Mouse (Mus musculus) kidney, embryonic 15.5 days (tissue): ENCODE data around the gene Olfr633. TPM values are rescaled to one million over a fixed set of nuclear protein-coding genes. Genes with fewer than 3 reads are reported as not detected.

Experiments
- polyA plus RNA-seq: library from polyadenylated mRNA; unstranded; fragments of >200 nt; fragmentation: Nextera tagmentation; extraction: Ambion mirVana; gene quantifications from 2 replicates; pipeline ENCODE4 v1.2.1, GENCODE M21; 2015

The Olfr633 gene
- polyA plus RNA-seq, 1 experiment from 2014 or later = not detected

Other genes starting within 250 kb of the Olfr633 start
- not detected in 2 replicates for gene Olfr243, start 229.8 kb upstream of the Olfr633 start, polyA plus RNA-seq
- gene Olfr628, start 214.1 kb upstream of the Olfr633 start, polyA plus RNA-seq = not detected in 2 replicates
- gene Olfr629, start 199.5 kb upstream of the Olfr633 start, polyA plus RNA-seq = not detected in 2 replicates
- not detected in 2 replicates for gene Olfr630, start 187.1 kb upstream of the Olfr633 start, polyA plus RNA-seq
- not detected in 2 replicates for gene Olfr69, start 172.8 kb upstream of the Olfr633 start, polyA plus RNA-seq
- gene Olfr68, start 164.7 kb upstream of the Olfr633 start, polyA plus RNA-seq = not detected in 2 replicates
- not detected in 2 replicates for gene Olfr67, start 152.6 kb upstream of the Olfr633 start, polyA plus RNA-seq
- gene Hbb-bt, start 130.4 kb upstream of the Olfr633 start, polyA plus RNA-seq = 2,879 and 3,105 TPM in 2 replicates
- 7,996 and 8,703 TPM in 2 replicates for gene Hbb-bs, start 116.3 kb upstream of the Olfr633 start, polyA plus RNA-seq
- not detected in 2 replicates for gene Hbb-bh2, start 103.9 kb upstream of the Olfr633 start, polyA plus RNA-seq
- 1.8 and 2.3 TPM in 2 replicates for gene Hbb-bh1, start 101.3 kb upstream of the Olfr633 start, polyA plus RNA-seq
- gene Hbb-y, start 91.2 kb upstream of the Olfr633 start, polyA plus RNA-seq = 188 and 278 TPM in 2 replicates
- gene Olfr66, start 58.2 kb upstream of the Olfr633 start, polyA plus RNA-seq = not detected in 2 replicates
- not detected in 2 replicates for gene Olfr64, start 50.0 kb upstream of the Olfr633 start, polyA plus RNA-seq
- gene Olfr65, start 41.0 kb upstream of the Olfr633 start, polyA plus RNA-seq = not detected in 2 replicates
- gene Olfr631, start 15.6 kb upstream of the Olfr633 start, polyA plus RNA-seq = not detected in 2 replicates
- not detected in 2 replicates for gene Olfr632, start 10.1 kb upstream of the Olfr633 start, polyA plus RNA-seq
- not detected in 2 replicates for gene Olfr635, start 26.7 kb downstream of the Olfr633 start, polyA plus RNA-seq
- not detected in 2 replicates for gene Olfr638, start 54.3 kb downstream of the Olfr633 start, polyA plus RNA-seq
- gene Olfr639, start 72.9 kb downstream of the Olfr633 start, polyA plus RNA-seq = 0.03 TPM in 1 of 2 replicates, not detected in the other
- gene Olfr640, start 81.1 kb downstream of the Olfr633 start, polyA plus RNA-seq = not detected in 2 replicates
- gene Olfr641, start 91.0 kb downstream of the Olfr633 start, polyA plus RNA-seq = not detected in 2 replicates
- gene Olfr642, start 108.2 kb downstream of the Olfr633 start, polyA plus RNA-seq = not detected in 2 replicates
- not detected in 2 replicates for gene 4930516K23Rik, start 117.0 kb downstream of the Olfr633 start, polyA plus RNA-seq
- not detected in 2 replicates for gene Olfr644, start 127.4 kb downstream of the Olfr633 start, polyA plus RNA-seq
- gene Olfr645, start 141.0 kb downstream of the Olfr633 start, polyA plus RNA-seq = not detected in 2 replicates
- gene Olfr646, start 160.4 kb downstream of the Olfr633 start, polyA plus RNA-seq = not detected in 2 replicates
- not detected in 2 replicates for gene Ubqln5, start 185.4 kb downstream of the Olfr633 start, polyA plus RNA-seq
- gene Olfr643, start 193.0 kb downstream of the Olfr633 start, polyA plus RNA-seq = not detected in 2 replicates
- not detected in 2 replicates for gene Ubqln3, start 198.8 kb downstream of the Olfr633 start, polyA plus RNA-seq
- gene Ubqlnl, start 206.1 kb downstream of the Olfr633 start, polyA plus RNA-seq = not detected in 2 replicates
- not detected in 2 replicates for gene Olfm5, start 220.4 kb downstream of the Olfr633 start, polyA plus RNA-seq
- 0.10 and 0.14 TPM in 2 replicates for gene Olfr648, start 239.0 kb downstream of the Olfr633 start, polyA plus RNA-seq